Mouse (Mus musculus) c-Kit-negative CD71-positive TER-119-positive erythroid progenitor cells, embryonic 14.5 days (primary cell): ENCODE results near the gene Sumo1.
"Not testable (repeated sequence)": the region's sequence is repeated elsewhere in the genome, so short reads cannot be mapped to it uniquely, and the experiment has no call there.

Experiments
- DNase-seq: peaks from one replicate; pipeline ENCODE4 v3.0.0-alpha.2; 2013; ENCODE audit warnings: low read depth, low spot score

Sumo1 gene

DNA sequence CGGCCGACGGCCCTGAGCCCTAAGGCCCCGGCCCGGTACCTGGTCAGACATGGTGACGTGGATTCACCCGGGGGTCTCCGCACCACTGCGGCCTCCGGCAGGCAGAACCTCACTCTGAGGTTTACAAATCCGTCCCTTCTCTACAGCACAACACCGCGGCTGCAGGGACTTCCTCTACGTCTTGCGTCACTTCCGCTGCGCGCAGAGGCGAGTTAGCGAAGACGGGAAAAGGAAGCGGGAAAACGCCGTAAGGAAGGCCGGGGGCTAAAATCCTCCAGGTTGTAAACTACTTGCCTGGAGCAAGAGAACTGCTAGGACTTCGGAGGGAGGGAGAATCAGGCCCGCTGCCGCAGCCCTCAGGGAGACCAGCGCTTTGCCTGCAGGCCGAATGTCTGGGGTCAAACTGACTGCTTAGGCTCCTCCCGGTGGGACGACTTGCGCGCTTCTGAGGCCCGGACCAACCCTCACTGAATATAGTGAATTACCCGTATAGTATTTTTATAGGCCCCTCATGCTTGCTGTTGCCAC is at the start of gene Sumo1:
Gene Sumo1 (minus strand): TSS at position 194 of the 528 bp plus-strand sequence.
- DNase-seq, result peak; percentile 75

DNA sequence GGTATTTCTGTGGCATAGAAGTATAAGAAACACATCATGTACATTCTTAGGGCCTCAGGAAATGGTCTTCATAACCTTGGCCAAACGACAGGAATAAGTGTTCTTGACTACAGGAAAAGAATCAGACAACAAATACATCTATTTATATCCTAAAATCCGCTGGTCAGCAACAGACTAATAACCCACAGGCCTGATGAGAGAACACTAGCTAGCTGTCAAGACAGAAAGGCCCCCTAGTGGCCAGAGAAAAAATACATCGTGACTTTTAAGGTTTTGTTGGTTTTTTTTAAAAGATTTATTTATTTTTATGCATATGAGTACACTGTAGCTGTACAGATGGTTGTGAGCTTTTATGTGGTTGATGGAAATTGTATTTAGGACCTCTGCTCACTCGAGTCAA is 49.3 kb upstream of the Sumo1 start:
- DNase-seq, result peak; percentile 4

DNA sequence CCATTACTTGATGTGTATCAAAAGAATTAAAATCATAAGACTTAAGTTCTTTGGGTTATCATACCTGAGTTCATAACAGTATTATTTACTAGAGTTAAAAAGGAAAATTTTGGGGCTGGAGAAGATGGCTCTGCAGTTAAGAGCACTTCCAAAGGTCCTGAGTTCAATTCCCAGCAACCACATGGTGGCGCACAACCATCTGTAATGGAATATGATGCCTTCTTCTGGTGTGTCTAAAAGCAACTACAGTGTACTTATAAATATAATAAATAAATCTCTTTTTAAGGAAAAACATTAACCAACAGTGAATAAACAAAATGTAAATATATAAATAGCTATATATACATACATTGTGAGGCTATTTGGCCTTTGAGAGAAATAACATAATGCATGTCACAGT is 31.1 kb upstream of the Sumo1 start:
- no peak for DNase-seq

DNA sequence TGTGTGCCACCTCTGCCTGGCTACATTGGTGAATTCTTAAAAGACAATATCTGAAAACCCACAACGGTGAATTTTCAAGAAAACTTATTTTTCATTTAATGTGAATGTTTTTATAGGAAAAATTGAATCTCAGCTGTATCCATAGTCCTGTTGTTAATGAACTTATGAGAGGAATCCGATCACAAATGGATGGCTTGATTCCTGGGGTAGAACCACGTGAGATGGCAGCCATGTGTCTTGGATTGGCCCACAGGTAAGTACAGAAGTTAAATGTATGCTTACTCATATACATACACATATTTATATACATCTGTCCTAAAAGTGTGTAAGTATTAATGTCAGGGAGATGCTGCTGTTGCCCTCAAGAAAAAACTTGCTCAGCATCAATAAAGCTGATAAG is 27.6 kb upstream of the Sumo1 start:
- DNase-seq, result no peak

DNA sequence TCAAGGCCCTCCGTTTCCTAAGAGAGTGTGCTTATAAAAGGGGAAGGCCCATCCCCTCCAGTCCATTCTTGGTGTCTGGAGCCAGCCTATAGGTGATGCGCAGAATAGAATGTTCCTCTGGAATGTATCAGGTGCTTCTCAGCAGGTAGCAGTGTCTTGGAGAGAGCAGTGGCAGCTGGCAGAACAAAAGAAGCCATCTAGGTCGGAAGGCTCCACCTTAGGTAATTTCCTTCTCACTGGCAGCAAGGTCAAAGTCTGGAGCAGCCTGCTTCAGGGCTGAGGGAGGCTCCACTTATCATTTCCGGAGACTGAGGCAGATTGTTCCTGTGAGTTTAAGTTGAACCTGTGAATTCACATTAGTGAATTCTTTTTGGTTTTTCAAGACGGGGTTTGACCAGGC is 27.1 kb upstream of the Sumo1 start:
- no peak for DNase-seq

DNA sequence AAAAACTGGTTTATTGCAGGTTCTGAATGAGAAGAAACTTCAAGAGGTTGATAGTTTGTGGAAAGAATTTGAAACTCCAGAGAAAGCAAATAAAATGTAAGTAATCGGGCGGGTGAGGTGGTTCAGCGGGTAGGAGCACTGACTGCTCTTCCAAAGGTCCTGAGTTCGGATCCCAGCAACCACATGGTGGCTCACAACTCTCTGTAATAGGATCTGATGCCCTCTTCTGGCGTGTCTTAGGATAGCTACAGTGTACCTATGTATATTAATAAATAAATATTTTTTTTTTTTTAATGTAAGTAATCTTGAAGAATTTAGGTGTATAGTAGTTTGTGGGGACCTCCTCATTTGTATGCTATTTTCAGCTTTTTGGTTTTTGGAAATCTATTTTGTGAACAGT is 19.8 kb upstream of the Sumo1 start:
- no peak for DNase-seq

DNA sequence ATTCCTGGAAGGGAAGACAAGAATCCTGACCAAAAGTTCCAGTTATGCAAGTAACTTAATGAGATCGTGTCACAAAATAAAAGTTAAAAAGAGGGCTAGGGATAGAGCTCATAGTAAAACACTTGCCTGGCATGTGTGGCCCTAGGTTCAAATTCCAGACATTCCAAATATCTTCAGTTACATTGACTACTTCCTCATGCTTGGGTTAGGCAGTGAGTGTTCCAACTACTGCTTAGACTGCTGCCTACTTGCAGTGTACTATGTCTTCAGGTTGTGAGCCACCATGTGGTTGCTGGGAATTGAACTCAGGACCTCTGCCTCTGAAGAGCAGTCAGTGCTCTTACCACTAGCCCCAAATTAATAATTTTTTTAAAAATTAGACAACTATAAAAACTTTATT is 16.9 kb upstream of the Sumo1 start:
- no peak for DNase-seq

DNA sequence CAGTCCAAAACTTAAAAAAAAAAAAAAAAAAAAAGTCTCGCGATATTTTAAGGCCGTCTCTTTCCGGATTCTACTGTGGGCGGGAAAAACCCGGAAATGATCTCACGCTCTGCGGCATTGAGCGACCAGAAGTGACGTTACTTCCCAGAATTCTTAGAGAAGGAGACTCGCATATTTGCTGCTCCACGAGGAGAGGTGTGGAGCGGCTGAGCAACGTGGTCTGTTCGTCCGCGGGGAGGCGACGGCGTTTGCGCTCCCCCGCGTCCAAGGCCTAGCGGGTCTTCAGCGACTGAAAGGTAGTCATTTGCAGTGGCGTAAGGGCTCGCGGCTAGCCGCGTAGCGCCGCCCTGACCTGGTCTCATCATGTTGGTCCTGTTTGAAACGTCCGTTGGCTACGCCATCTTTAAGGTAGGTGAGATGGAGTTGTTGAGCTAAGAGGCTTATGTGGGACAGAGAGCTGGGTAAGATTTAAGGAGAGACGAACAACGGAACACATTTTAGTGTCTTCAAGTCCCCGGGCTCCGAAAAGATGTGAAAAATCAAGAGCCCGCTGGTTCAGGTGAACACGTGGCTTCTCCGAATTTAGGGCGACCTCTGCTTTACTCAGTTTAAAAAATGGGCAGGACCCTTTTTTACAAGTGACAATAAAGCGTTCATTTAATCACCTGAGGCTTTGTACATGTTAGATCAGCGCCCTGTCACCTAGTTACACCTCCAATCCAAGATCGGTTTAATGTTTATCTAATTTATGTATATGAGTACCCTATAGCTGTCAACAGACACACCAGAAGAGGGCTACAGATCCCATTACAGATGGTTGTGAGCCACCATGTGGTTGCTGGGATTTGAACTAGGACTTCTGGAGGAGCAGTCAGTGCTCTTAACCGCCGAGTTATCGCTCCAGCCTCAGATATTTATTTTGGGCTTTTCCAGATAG is 14.5 kb upstream of the Sumo1 start, which contains the start of gene Nop58:
Gene Nop58 (plus strand): TSS at position 153 of the 937 bp plus-strand sequence.
- peak; percentile 91 for DNase-seq

DNA sequence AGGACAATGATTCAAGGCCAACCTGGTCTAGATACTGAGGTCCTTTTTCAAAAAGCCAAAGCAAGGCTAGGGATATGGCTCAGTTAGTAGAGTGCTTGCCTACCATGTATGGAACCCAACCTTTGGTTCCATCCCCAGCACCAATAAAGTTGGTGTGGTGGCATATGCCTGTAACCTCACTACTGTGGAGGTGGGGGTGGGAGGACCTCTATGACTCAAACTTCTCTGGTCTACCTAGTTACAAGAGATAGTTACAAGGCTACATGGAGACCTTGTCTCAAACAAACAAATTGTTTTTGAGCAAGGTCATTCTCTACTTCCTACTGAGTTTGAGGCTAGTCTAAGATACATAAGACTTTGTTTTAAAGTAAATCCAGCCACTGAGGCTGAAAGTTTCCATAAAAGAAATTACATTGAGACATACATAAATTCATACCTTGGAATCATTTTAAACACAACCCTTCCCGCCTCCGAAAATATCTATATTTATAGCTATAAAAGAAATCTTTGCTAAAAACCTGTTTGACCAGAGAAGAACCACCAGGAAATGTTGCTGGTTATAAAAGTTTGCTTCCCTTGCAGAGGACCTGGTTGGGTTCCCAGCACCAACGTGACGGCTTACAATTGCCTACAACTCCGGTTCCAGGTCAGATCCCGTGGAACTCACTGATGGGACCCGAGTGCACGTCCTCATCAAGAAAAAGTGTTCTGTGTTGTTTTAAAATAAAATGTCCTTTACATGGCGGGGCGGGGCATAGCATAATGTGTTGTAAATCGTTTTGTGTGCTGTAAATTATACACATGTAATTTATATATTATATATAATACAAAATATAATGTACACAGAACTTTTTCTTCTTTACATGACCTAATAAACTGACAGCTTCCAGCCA is 13.5 kb upstream of the Sumo1 start:
- DNase-seq, result no peak

DNA sequence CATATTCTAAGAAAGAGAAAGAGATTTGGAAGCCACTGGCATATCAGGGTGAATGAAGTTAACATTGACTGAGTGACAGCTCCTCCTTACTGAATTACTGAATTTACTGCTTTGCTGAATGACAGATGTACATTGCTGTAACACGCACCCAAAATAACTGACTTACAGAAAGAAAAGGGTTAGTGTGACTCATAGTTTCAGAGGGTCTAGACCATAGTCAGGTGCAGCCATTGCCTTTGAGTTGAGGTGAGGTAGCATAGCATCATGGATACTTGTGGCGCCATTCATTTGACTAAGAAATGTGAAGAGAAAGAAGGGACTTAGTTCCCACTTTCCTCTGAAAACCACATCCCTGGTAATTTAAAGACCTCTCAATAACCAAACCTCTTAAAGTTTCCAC is 3.0 kb upstream of the Sumo1 start:
- no peak for DNase-seq

DNA sequence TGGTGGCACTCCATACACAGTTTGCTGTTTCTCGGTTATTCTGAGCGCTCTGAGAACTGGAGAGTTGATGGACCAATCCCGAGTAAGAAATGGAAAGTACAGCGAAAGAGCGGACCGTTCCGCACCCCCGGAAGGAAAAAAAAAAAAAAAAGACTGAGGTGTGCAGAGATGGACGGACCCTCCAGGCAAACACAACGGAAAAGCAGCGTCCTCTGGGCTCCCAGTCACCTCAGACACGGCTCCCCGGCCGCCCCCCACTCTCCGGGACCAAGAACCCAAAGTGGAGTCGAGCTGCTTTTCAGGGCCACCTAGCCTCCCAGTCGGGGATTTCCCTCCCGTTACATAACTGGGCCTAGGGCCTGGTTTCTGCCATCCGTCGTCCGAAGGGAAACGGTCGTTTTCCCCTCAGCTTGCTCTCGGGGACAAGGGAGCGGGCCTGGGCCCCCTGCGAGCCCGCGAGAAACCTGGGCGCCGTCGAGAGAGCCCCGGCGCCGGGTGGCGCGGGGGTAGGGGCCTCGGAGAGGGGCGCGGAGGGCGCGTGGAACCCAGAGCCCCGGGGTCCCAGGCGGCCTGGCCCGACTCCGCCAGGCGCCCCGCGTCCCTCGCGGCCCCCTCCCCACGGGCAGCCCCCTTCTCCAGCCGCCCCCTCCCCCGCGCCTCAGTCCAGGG is 538 bp downstream of the Sumo1 start:
- no peak for DNase-seq

DNA sequence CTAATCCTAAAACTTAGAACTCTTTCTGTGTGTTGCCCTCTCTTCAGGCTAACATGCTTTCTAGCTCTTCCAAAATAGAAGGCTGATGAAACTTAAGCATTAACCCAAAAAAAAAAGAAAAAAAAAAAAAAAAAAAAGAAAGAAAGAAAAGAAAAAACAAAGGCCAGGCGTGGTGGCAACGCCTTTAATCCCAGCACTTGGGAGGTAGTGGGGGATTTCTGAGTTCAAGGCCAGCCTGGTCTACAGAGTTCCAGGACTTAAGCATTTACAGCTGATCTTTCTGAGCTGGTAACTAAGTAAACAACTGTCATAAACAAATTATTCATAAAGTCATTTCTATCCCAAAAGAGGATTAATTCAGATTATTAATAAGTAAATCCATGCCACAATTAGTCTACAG is 1.8 kb downstream of the Sumo1 start:
- no peak for DNase-seq

DNA sequence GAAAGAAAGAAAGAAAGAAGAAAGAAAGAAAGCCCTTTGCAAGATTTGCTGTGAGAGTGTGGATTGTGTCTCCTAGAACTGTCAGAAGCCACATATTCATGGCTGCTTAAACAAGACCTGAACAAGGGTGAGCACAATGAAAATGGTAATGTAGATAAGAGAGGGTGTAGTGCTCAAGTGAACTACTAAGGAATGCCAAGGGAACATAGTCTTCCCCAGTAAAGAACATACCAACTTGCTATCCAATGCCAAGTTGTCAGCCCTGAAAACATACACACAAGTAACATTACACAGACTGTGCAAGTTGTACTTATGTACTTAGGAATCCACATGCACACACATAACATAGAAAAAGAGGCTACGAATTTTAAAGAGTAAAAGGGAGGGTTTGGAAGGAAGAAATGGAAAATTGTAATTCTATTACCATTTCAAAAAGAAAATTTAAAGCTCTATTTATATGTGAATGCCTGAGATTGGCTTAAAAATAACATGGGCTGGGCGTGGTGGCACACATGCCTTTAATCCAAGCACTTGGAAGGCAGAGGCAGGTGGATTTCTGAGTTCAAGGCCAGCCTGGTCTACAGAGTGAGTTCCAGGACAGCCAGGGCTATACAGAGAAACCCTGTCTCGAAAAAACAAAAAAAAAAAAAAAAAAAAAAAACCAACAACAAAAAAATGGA is 7.0 kb downstream of the Sumo1 start:
- DNase-seq, result no peak

DNA sequence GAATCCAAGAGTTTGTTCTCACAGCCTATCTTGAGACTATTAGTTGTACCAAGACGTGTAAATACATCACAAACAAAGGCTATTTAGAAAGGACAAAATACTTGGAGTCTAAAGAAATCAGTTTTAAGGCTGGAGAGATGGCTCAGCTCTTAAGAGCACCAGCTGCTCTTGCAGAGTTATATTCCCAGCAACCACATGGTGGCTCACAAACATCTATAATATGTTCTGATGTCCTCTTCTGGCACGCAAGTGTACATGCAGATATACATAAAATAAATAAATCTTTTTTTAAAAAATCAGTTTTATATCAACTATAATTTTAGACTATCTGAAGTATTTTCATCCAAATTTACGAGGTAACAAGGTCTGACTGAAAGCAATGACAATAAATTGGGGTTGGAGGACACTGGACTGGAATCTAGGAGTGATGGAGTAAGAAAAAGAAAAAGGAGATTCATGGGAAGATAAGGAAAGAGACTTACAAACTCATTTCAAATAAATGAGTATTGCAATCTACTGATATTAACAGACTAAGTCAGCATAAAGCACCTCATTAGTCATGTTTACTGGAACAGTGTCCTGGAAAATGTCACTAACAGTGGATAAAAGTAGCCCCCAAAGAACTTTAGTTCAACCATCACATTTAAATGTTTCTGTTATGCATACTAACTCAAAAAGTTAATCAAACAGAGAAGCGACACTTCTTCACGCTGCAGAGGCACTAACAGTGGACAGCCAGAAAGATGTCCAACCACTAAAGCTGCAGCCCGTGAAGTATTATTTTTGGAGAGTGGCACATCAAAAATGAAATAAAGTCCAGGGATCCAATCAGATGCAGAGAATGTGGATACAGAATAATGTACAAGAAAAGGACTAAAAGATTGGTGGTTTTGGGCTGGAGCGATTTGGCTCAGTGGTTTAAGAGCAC is 14.1 kb downstream of the Sumo1 start:
- DNase-seq, result no peak

DNA sequence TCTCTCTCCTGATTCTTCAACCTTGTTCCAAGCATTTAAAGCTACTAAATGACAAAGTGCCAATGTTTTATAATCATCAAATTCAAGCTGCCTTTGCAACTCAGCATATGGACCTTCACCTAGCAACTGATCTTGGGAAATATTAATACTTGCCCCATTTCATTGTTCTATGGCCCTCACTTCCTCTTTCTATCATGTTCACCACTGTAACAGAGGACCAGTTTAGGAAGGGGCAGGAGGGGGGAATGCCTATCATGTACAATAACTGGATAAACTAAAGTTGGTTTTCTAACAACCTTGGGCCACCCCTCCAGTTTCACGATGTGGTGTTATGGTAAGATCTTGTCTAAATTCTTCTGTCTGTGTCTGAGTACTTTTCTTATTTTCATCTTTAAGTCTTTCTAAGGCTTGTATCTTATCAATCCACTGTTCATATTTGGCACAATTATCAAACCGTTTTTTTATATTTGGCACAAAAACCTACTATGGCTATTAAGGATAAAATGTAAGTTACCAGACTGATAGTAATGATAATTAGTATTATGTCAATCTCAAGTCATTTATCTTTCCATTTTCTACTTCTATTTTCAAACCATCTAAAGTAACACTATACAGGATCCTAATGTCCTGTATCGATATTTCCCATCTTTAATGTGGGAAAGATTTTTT is 17.3 kb downstream of the Sumo1 start:
- DNase-seq, result no peak

DNA sequence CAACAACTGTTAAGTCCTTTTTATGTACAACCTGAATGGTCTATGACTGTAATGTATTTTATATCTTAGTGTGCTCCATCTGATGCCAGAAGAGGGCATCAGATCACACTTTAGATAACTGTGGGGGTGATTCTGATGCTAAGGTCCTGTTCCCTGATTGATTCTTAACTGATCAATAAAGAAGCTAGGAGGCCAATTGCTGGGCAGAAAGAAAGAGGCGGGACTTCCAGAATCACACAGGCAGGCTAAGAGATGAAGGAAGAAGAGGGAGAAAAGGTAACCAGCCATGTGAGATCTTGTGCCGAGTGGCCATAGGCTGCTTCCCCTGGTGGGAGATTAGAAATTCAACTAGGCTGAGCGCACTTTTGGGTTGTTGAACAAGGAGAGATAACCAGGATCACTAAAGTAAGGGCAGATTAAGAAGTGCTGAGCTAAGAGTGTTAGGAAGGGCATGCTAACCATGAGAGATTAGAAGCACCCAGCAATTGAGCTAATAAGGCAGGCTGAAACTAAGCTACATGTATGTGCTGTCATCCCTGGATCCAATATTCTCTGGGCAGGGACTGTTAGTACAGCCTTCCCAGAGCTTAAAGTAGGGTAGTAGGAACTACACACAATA is 19.3 kb downstream of the Sumo1 start:
- no peak for DNase-seq

DNA sequence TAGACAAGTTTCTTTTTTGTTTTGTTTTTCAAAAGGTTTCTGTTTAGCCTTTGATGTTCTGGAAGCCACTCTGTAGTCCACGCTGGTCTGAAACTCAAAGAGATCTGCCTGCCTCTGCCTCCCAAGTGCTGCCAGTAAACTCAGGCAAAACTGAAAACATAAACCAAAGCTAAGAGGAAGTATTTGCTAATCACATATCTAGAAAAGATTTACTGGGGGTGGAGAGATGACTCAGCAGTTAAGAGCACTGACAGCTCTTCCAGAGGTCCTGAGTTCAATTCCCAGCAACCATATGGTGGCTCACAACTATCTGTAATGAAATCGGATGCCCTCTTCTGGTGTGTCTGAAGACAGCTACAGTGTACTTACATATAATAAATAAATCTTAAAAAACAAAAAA is 24.1 kb downstream of the Sumo1 start:
- not testable (repeated sequence) for DNase-seq

DNA sequence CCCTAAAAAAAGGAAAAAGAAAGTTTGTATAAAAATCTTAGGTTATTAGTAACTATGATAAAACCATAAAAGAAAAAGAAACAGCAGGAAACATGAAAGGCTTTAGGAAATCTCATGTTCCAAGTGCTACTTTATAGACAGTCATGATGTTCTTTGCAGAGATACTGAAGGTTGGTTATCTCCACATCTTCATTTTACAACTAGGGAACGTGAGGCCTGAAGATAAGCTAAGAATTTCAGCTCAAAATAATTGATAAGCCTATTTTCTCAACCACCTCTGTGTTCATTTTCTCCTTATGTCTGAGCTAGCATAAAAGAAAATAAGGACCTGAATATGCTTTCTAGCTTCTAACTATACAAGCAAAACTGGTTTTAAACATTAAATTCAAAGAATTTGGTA is 28.1 kb downstream of the Sumo1 start:
- no peak for DNase-seq

DNA sequence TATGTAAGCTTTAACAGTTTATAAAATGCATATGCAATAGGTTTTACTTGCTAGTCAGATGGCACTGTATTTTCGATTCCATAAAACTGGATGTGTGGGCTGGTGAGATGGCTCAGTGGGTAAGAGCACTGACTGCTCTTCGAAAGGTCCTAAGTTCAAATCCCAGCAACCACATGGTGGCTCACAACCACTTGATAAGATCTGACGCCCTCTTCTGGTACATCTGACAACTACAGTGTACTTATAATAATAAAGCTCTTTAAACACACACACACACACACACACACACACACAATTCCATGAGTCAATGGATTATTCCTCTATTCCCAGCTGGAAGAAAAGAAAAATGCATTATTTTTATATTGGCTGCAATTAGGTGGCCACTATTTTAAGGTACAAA is 32.3 kb downstream of the Sumo1 start:
- no peak for DNase-seq
